ENCODE assay signal across 11 mouse cellular contexts in the genomic region with DNA sequence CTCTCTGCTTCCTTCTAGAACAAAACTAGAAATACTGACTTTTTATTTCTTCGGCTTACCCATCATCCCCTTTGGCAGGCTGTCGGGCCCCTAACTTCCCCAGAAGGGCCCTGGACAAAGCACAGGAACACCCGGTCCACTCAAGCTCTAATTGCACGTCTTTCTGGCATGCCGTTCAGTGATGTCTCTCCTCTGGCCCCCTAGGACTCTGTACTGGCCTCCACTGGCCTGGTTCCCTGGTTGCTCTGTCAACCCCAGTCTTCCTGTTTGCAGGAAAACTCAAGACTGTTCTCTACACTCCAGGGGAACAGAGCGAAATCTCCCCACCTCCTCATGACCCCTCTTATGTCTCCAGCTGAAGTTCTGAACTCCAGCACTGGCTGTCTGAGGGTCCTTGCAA. TPM values are rescaled to one million over a fixed set of nuclear protein-coding genes. Genes with fewer than 3 reads are reported as not detected.
A peak's percentile ranks its signal among the peaks of the same experiment; 100 is the strongest.
DNase-seq lines count a peak whose midpoint lies in the region; ATAC-seq and TF ChIP-seq lines count a peak whose summit lies in the region.
"Had no signal": no experiment of that assay in that cellular context is flagged by ENCODE, and none has a peak within 500 bp of the region (broad histone marks: within the 10 kb centered on the region; RNA-seq: fewer than 3 reads in every experiment).

No protein-coding gene starts in this region.

- peak overlapping the region; percentile 83 for H3K27ac ChIP-seq in heart, embryonic 11.5 days (ENCODE audit: low read depth, low read length)
- no peak overlapping the region for H3K27ac ChIP-seq in lung, postnatal 0 days (ENCODE audit: low read length)
- peak overlapping the region; percentile 46; the same call in 1 of the 2 replicates for H3K27ac ChIP-seq in hindbrain, postnatal 0 days

- no peaks in the 10 kb centered on the region for H3K27me3 ChIP-seq in heart, embryonic 11.5 days (ENCODE audit: control insufficient read depth, insufficient read depth, low read length)
- H3K27me3 ChIP-seq in lung, postnatal 0 days (replicated peaks; ENCODE audit: insufficient read depth, low read length): no peaks in the 10 kb centered on the region
- H3K27me3 ChIP-seq in hindbrain, postnatal 0 days (ENCODE audit: insufficient read depth, low read length): no peaks in the 10 kb centered on the region

- no peak overlapping the region for H3K4me2 ChIP-seq in heart, embryonic 11.5 days
- no peak overlapping the region for H3K4me2 ChIP-seq in lung, postnatal 0 days (replicated peaks; ENCODE audit: low read depth, low read length)
- peak overlapping the region; percentile 65; the same call in 1 of the 2 replicates for H3K4me2 ChIP-seq in hindbrain, postnatal 0 days (ENCODE audit: low read depth, low read length)

- intact Hi-C loops in heart, postnatal 36 days (cut with DNase I): no loop called here

- no peaks in the 10 kb centered on the region for H3K9me3 ChIP-seq in heart, embryonic 11.5 days (replicated peaks; ENCODE audit: control insufficient read depth, low read length)
- H3K9me3 ChIP-seq in lung, postnatal 0 days (ENCODE audit: low read length): no peaks in the 10 kb centered on the region
- H3K9me3 ChIP-seq in hindbrain, postnatal 0 days (ENCODE audit: low read length): no peaks in the 10 kb centered on the region

- no peak overlapping the region for H3K4me3 ChIP-seq in heart, embryonic 11.5 days (ENCODE audit: low read depth, low read length)
- H3K4me3 ChIP-seq in lung, postnatal 0 days (ENCODE audit: low read depth, low read length): no peak overlapping the region
- H3K4me3 ChIP-seq in hindbrain, postnatal 0 days (ENCODE audit: low read length): no peak overlapping the region

- DNase-seq in heart, postnatal 36 days: no peak
- peak; percentile 26 for DNase-seq in lung, postnatal 0 days (ENCODE audit: low spot score)
- DNase-seq in lung, adult 18-20 months: no peak
- DNase-seq in hindbrain, postnatal 0 days (ENCODE audit: low spot score): no peak
- DNase-seq in skeletal muscle tissue, adult 2 months (ENCODE audit: low read depth, low spot score): peak; percentile 50
- DNase-seq in right cerebral cortex, postnatal 36 days (ENCODE audit: low spot score in 2 of 2): no peak
- no peak for DNase-seq in ovary, postnatal 14 days (ENCODE audit: low spot score)
- DNase-seq: B cell, adult 2 months had no signal

- WGBS in heart, embryonic 11.5 days (ENCODE audit: insufficient replicate concordance): 46% methylated on average over 6 of the region's 6 CpGs
- WGBS in lung, postnatal 0 days: 45% methylated on average over 6 of the region's 6 CpGs
- WGBS in hindbrain, postnatal 0 days: 26% methylated on average over 6 of the region's 6 CpGs

- H3K36me3 ChIP-seq in heart, embryonic 11.5 days (ENCODE audit: control insufficient read depth, insufficient read depth, low read length): no peaks in the 10 kb centered on the region
- no peaks in the 10 kb centered on the region for H3K36me3 ChIP-seq in lung, postnatal 0 days (ENCODE audit: insufficient read depth, low read length)
- H3K36me3 ChIP-seq in hindbrain, postnatal 0 days (ENCODE audit: insufficient read depth, low read length): no peaks in the 10 kb centered on the region

- peaks cover 39% of the 10 kb centered on the region for H3K4me1 ChIP-seq in heart, embryonic 11.5 days (ENCODE audit: control insufficient read depth, insufficient read depth, low read length)
- no peaks in the 10 kb centered on the region for H3K4me1 ChIP-seq in lung, postnatal 0 days (ENCODE audit: insufficient read depth, low read depth, low read length)
- H3K4me1 ChIP-seq in hindbrain, postnatal 0 days (ENCODE audit: insufficient read depth, low read length): peaks cover 11% of the 10 kb centered on the region; the same call in 1 of the 2 replicates

- TF ChIP-seq CTCF in lung, postnatal 0 days (IDR thresholded peaks at IDR 0.05): no peak
- no peak for TF ChIP-seq CTCF in hindbrain, postnatal 0 days (IDR thresholded peaks at IDR 0.05; ENCODE audit: low read depth)

- no peak overlapping the region for H3K9ac ChIP-seq in heart, embryonic 11.5 days (ENCODE audit: low read depth, low read length)
- no peak overlapping the region for H3K9ac ChIP-seq in lung, postnatal 0 days (replicated peaks; ENCODE audit: low read depth)
- no peak overlapping the region for H3K9ac ChIP-seq in hindbrain, postnatal 0 days (replicated peaks; ENCODE audit: low read length)

- no peak for ATAC-seq in heart, embryonic 11.5 days (replicated peaks; ENCODE audit: insufficient number of reproducible peaks, low FRiP score, low TSS enrichment)
- ATAC-seq in lung, postnatal 0 days: no peak
- no peak for ATAC-seq in hindbrain, postnatal 0 days

- TF ChIP-seq EP300 in lung, postnatal 0 days (IDR thresholded peaks at IDR 0.05): no peak

RNA-seq across cellular contexts. Expression of a gene that starts 7.9 kb away (rescaled TPM):
- polyA plus RNA-seq in heart, embryonic 11.5 days (2014; fragmentation: Nextera tagmentation; extraction: Ambion mirVana): 1.4 and 2.7 TPM in 2 replicates
- total RNA-seq in heart, postnatal 36 days (2021): not detected
- not detected in 2 replicates for polyA plus RNA-seq in lung, postnatal 0 days (2015; fragmentation: Nextera tagmentation; extraction: Ambion mirVana)
- not detected in 2 replicates for total RNA-seq in hindbrain, postnatal 0 days (2014; rRNA removed)
- 0.14 TPM in 1 of 2 replicates, not detected in the other for polyA plus RNA-seq in hindbrain, postnatal 0 days (2015; fragmentation: Nextera tagmentation; extraction: Ambion mirVana)
- total RNA-seq: left cerebral cortex, adult 18-20 months; monocyte, adult 5-6 weeks had no signal

RNA-seq across cellular contexts. Expression of a gene that starts 20.3 kb away (rescaled TPM):
- polyA plus RNA-seq in heart, embryonic 11.5 days (2014; fragmentation: Nextera tagmentation; extraction: Ambion mirVana): 2.4 and 2.5 TPM in 2 replicates
- under 1 TPM in 1 of 2 experiments, not detected in 1; 0.27 TPM for total RNA-seq in heart, postnatal 36 days (2021)
- 8.8 and 11.2 TPM in 2 replicates for polyA plus RNA-seq in lung, postnatal 0 days (2015; fragmentation: Nextera tagmentation; extraction: Ambion mirVana)
- total RNA-seq in hindbrain, postnatal 0 days (2014; rRNA removed): 0.68 and 0.84 TPM in 2 replicates
- polyA plus RNA-seq in hindbrain, postnatal 0 days (2015; fragmentation: Nextera tagmentation; extraction: Ambion mirVana): 0.40 and 0.68 TPM in 2 replicates
- total RNA-seq: left cerebral cortex, adult 18-20 months; monocyte, adult 5-6 weeks had no signal

RNA-seq across cellular contexts. Expression of a gene that starts 50.6 kb away (rescaled TPM):
- polyA plus RNA-seq in heart, embryonic 11.5 days (2014; fragmentation: Nextera tagmentation; extraction: Ambion mirVana): 2.4 TPM in 2 replicates
- not detected for total RNA-seq in heart, postnatal 36 days (2021)
- 0.05 and 0.07 TPM in 2 replicates for polyA plus RNA-seq in lung, postnatal 0 days (2015; fragmentation: Nextera tagmentation; extraction: Ambion mirVana)
- 0.11 and 0.16 TPM in 2 replicates for total RNA-seq in hindbrain, postnatal 0 days (2014; rRNA removed)
- polyA plus RNA-seq in hindbrain, postnatal 0 days (2015; fragmentation: Nextera tagmentation; extraction: Ambion mirVana): 0.45 and 0.53 TPM in 2 replicates
- total RNA-seq: monocyte, adult 5-6 weeks had no signal

Comparison
In these comparisons a context has a peak if more than half of its experiments do, and no peak if none do; other contexts are left out.
1. DNase-seq: peak in lung, postnatal 0 days (single experiment) and skeletal muscle tissue, adult 2 months (single experiment); none in heart, postnatal 36 days (0 of 2), lung, adult 18-20 months (0 of 2), hindbrain, postnatal 0 days (single experiment), right cerebral cortex, postnatal 36 days (0 of 2) and ovary, postnatal 14 days (single experiment).